Mouse (Mus musculus) forebrain, embryonic 14.5 days (tissue): ENCODE measurements at regions not wholly inside any gene's neighbourhood (a gene's known extent, or its start where the extent isn't known, plus 50 kb on each side); places are given as distances from the start of the nearest gene placed in this dataset.

Experiments used
- ATAC-seq: fragments of 200-750 bp; cut with Nextera tagmentation; 2 replicates; pipeline ENCODE4 v1.8.0; 2017; ENCODE audit warnings: mild to moderate bottlenecking, moderate library complexity
- DNase-seq: peaks from one replicate; pipeline ENCODE4 v3.0.0-alpha.2; 2015; ENCODE audit warnings: low spot score
- H3K27ac ChIP-seq: fragments of 300-500 bp; sonication (generic); 2 replicates; pipeline ENCODE4 v1.5.1; 2014; ENCODE audit warnings: low read depth, mild to moderate bottlenecking, control low read depth, low read length, moderate library complexity
- H3K27me3 ChIP-seq: fragments of 300-500 bp; sonication (generic); replicated peaks from 2 replicates; pipeline ENCODE4 v1.6.1; 2014; ENCODE audit warnings: low read length, control low read depth, mixed read lengths; ENCODE audit not compliant: control insufficient read depth, insufficient read depth
- H3K36me3 ChIP-seq: fragments of 300-500 bp; sonication (generic); 2 replicates; pipeline ENCODE4 v1.6.1; 2014; ENCODE audit warnings: low read length, control low read depth; ENCODE audit not compliant: control insufficient read depth, insufficient read depth
- H3K4me1 ChIP-seq: fragments of 300-500 bp; sonication (generic); 2 replicates; pipeline ENCODE4 v1.6.1; 2014; ENCODE audit warnings: antibody characterized with exemption, low read length, control low read depth; ENCODE audit not compliant: control insufficient read depth, insufficient read depth
- H3K4me2 ChIP-seq: fragments of 300-500 bp; sonication (generic); 2 replicates; pipeline ENCODE4 v1.6.1; 2014; ENCODE audit warnings: mild to moderate bottlenecking, control low read depth, low read length
- H3K4me3 ChIP-seq: fragments of 300-500 bp; sonication (generic); 2 replicates; pipeline ENCODE4 v1.5.1; 2014; ENCODE audit warnings: low read depth, low read length, control low read depth
- H3K9ac ChIP-seq: fragments of 300-500 bp; sonication (generic); 2 replicates; pipeline ENCODE4 v1.6.1; 2014; ENCODE audit warnings: mild to moderate bottlenecking, low read length, control low read depth, moderate library complexity
- H3K9me3 ChIP-seq: fragments of 300-500 bp; sonication (generic); replicated peaks from 2 replicates; pipeline ENCODE4 v1.6.1; 2016; ENCODE audit warnings: low read length, control low read depth, mixed read lengths; ENCODE audit not compliant: control insufficient read depth
- WGBS: fragments of 180-500 bp; shearing (Covaris S2); extraction: QIAGEN DNeasy Blood & Tissue Kit; methylation state at CpG from one replicate; pipeline ENCODE4 v1.1.7; 2014; 5-methylcytosine and 5-hydroxymethylcytosine counted together

DNA sequence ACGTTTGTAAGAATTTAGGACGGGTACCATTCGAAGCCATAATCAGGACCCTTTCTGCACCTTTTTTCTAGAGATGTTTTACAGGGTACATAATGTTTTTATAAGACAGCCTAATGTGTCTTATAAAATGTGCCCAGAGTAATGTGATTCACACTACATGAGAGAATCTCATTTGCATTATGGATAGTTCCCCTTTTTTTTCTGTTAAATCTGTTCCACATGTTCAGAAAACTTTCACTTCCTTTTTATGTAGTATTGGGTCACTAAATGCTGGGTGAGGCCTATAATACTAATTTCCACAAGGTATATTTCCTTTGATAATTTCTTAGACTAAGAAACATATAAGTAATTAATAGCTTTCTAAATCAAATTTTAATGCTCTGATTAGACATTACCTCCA lies 822.7 kb downstream of the Dnah5 start:
- Histone ChIP-seq H3K4me3 (no peak overlapping the region), H3K9ac (no peak overlapping the region), H3K27me3 (no peaks in the 10 kb centered on the region), H3K27ac (no peak overlapping the region), H3K9me3 (no peaks in the 10 kb centered on the region), H3K36me3 (no peaks in the 10 kb centered on the region), H3K4me2 (no peak overlapping the region), H3K4me1 (no peaks in the 10 kb centered on the region)
- 85% methylated on average over 3 of the region's 3 CpGs for WGBS
- DNase-seq (no peak), ATAC-seq (no peak)

DNA sequence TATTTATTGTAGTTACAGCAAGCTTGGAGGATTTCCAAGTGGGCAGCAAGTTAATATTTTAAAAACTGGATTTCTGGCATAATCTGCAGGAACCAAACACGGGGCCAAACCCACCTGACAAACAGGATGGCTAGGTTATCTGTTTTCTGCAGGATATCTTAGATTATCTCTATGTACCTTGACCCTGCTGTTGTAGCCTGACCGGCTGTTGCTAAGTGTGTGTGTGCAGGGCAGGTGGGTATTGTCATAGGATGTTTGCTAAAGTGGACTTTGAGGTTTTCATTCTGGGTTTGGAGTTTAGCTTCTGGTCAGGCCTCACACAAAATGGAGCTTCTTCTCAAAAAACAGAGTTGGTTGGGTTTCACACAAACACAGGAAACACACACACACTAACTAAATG lies 835.4 kb downstream of the Dnah5 start:
- Histone ChIP-seq H3K36me3 (no peaks in the 10 kb centered on the region), H3K9ac (no peak overlapping the region), H3K27ac (no peak overlapping the region), H3K27me3 (no peaks in the 10 kb centered on the region), H3K4me1 (no peaks in the 10 kb centered on the region), H3K4me2 (no peak overlapping the region), H3K4me3 (no peak overlapping the region), H3K9me3 (no peaks in the 10 kb centered on the region)
- DNase-seq (no peak), ATAC-seq (no peak)
- WGBS = 87% methylated on average over 2 of the region's 2 CpGs

DNA sequence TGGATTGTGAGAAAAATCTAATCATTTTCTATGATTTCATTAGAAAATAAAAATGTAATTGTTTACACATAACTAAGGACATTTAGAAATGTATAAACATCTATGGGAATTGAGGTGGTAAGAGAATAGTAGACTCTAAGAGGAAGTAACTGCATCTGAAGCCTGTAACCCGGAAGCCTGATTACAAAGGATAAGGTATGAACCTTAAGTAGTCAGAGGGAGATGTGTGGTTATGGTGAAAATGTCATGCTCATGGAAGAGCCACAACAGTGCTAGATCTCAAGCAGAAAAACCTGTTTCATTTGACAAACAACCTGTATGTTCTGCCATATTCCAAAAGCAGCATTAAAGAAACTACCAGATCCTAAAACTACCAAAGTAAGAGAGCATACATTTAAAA lies 847.6 kb downstream of the Dnah5 start:
- no peak overlapping the region for H3K4me2 ChIP-seq
- H3K36me3 ChIP-seq = no peaks in the 10 kb centered on the region
- no peaks in the 10 kb centered on the region for H3K27me3 ChIP-seq
- no peak overlapping the region for H3K4me3 ChIP-seq
- DNase-seq = no peak
- 93% methylated on average over 1 of the region's 1 CpGs for WGBS
- no peaks in the 10 kb centered on the region for H3K9me3 ChIP-seq
- no peak overlapping the region for H3K9ac ChIP-seq
- H3K4me1 ChIP-seq = no peaks in the 10 kb centered on the region
- H3K27ac ChIP-seq = no peak overlapping the region
- ATAC-seq = no peak

DNA sequence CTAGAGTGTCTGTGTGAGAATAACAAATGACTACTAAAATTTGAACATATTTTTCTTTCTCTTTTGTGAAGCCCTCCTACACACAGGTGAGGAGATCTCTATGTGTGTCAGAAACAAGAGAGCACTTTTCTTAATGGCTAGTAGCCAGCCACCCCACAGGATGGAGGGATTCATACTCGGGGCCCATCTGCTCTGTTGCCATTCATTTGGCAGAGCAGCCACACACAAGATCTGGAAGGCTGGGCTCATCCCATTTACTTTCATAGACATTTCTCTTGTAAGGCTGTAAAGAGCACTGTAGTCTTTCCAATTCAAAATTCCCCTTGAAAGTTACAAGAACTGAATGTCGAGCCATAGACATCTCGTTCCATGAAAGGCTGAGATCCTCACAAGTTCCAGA lies 848.2 kb downstream of the Dnah5 start:
- Histone ChIP-seq H3K4me1 (no peaks in the 10 kb centered on the region), H3K9me3 (no peaks in the 10 kb centered on the region), H3K27me3 (no peaks in the 10 kb centered on the region), H3K9ac (no peak overlapping the region), H3K36me3 (no peaks in the 10 kb centered on the region), H3K4me2 (no peak overlapping the region), H3K27ac (no peak overlapping the region), H3K4me3 (no peak overlapping the region)
- DNase-seq (peak; percentile 67), ATAC-seq (peak; percentile 79)
- 67% methylated on average over 3 of the region's 3 CpGs for WGBS

DNA sequence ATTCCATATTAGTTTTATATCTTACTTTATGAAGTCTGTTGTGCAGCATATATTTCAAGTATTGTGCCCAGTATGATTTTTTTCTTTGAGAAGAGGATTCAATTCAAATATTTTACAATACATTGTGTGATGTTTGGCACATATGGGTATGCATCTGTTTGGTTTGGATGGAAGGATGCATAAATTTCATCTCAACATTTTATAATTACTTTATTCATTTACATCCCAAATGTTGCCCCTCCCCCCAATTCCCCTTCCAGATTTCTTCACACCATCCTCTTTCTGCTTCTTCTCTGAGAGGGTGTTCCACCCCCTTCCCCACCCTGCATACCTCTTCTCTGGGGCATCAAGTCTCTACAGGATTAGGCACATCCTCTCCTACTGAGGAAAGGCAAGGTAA lies 857.5 kb downstream of the Dnah5 start:
- no peaks in the 10 kb centered on the region for H3K4me1 ChIP-seq
- ATAC-seq (no peak), DNase-seq (peak; percentile 55)

DNA sequence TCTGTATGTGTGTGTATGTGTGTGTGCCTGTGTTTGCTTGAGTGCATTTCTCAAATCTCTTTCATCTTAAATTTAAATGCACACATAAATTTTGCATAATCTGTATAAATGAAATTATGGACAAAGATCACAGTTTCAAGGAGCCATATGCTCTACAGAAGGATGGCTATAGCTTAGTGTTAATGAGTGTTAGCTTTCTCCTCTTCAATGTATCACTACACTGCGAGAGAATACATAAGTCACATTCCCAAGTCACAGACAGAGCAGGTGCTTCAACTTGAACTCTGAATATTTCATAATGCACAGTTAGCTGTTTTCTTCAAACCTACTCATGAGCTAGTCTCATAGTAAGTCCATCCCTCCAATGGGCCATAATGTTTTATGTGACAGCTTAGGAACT lies 865.5 kb downstream of the Dnah5 start:
- WGBS = 68% methylated on average over 1 of the region's 1 CpGs
- no peaks in the 10 kb centered on the region for H3K4me1 ChIP-seq
- DNase-seq = peak; percentile 16
- H3K4me2 ChIP-seq = no peak overlapping the region
- H3K27ac ChIP-seq = no peak overlapping the region
- H3K4me3 ChIP-seq = no peak overlapping the region
- H3K36me3 ChIP-seq = no peaks in the 10 kb centered on the region
- no peaks in the 10 kb centered on the region for H3K9me3 ChIP-seq
- no peak overlapping the region for H3K9ac ChIP-seq
- peak; percentile 48; the same call in 1 of the 2 replicates for ATAC-seq
- H3K27me3 ChIP-seq = no peaks in the 10 kb centered on the region

More for the DNA sequence above, 857.5 kb downstream of the Dnah5 start:
- no peaks in the 10 kb centered on the region for H3K27me3 ChIP-seq
- H3K9me3 ChIP-seq = no peaks in the 10 kb centered on the region
- no peak overlapping the region for H3K27ac ChIP-seq
- H3K9ac ChIP-seq = no peak overlapping the region
- no peak overlapping the region for H3K4me2 ChIP-seq
- H3K4me3 ChIP-seq = no peak overlapping the region
- no peaks in the 10 kb centered on the region for H3K36me3 ChIP-seq

DNA sequence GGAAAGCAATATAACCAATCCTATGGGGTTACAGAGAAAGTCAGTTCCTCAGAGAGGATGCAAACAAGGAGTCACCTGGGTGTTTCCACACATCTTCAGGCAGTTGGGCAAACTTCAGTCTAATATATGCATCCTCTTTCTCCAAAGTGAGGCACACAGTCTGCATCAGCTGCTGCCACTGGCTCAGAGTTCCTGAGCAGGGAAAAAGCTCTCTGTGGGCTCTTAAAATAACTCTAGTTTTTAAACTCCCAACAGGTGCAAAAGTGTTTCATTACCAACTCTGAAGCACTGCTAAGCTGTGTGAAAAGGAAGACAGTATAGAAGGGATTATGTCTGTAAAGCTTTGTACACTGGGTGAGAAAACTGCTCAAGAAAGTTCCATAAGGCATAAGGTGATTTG lies 874.2 kb downstream of the Dnah5 start:
- Histone ChIP-seq H3K9me3 (no peaks in the 10 kb centered on the region), H3K9ac (no peak overlapping the region), H3K27ac (no peak overlapping the region), H3K27me3 (no peaks in the 10 kb centered on the region), H3K4me1 (no peaks in the 10 kb centered on the region), H3K4me2 (no peak overlapping the region), H3K4me3 (no peak overlapping the region), H3K36me3 (no peaks in the 10 kb centered on the region)
- ATAC-seq (no peak), DNase-seq (no peak)

DNA sequence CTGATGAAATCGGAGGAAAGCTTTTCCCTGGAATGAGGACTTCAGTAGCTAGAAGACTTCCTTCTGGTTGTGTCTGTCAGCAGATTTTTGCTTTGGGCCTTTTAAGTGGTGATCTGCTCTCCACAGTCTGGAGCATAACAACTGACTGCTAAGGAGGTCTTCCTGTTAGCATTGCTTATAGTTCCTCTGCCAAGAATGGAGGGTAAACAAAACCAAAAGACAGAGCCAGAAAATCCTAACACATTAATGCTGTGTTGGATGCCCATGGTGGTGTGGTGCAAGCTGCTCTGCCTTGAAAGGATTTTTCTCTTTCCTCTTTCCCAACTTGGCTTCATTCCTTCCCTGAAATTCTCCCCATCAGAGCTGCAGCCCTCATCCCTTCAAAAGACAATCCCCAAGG lies 901.0 kb downstream of the Dnah5 start:
- Histone ChIP-seq H3K4me3 (no peak overlapping the region), H3K27ac (no peak overlapping the region), H3K9me3 (no peaks in the 10 kb centered on the region), H3K4me2 (no peak overlapping the region), H3K36me3 (no peaks in the 10 kb centered on the region), H3K4me1 (no peaks in the 10 kb centered on the region), H3K9ac (no peak overlapping the region), H3K27me3 (no peaks in the 10 kb centered on the region)
- DNase-seq (peak; percentile 49), ATAC-seq (peak; percentile 72; the same call in 1 of the 2 replicates)
- 86% methylated on average over 1 of the region's 1 CpGs for WGBS

DNA sequence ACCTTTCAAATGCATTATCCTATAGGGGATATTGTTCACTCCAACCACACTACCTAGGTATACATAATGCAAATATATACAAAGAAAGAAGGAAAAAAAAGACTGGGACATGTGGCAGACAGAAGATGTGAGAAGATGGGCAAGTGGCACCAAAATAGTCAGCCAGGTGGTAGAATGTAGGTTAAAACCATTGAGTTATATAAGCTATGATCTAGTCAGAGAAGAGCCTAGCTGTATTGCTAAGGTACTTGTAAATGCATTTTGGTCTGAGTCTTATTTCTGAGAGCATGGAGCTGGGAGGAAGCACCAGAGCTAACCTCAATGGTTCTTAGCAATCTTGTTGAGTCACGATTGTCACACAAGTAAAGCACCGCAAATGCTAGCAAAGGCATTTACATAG lies 943.1 kb downstream of the Dnah5 start:
- Histone ChIP-seq H3K4me3 (no peak overlapping the region), H3K27ac (no peak overlapping the region), H3K27me3 (no peaks in the 10 kb centered on the region), H3K4me1 (no peaks in the 10 kb centered on the region), H3K4me2 (no peak overlapping the region), H3K9me3 (no peaks in the 10 kb centered on the region), H3K9ac (no peak overlapping the region), H3K36me3 (no peaks in the 10 kb centered on the region)
- no peak for DNase-seq
- ATAC-seq = no peak
- 95% methylated on average over 2 of the region's 2 CpGs for WGBS
